Mouse (Mus musculus) frontal cortex, adult 2 months (tissue): ENCODE measurements around the gene 4930502E18Rik. TPM values are rescaled to one million over a fixed set of nuclear protein-coding genes. Genes with fewer than 3 reads are reported as not detected.
"Not testable (repeated sequence)": the region's sequence is repeated elsewhere in the genome, so short reads cannot be mapped to it uniquely, and the experiment has no call there.

ENCODE experiments used
- DNase-seq, 2 experiments: peaks; one replicate each; pipeline ENCODE4 v3.0.0; 2022; ENCODE audit warnings: low spot score in 1 of 2; ENCODE audit errors: extremely low spot score in 1 of 2
- polyA plus RNA-seq: library from polyadenylated mRNA; depleted of rRNA; stranded (reverse); fragments of >200 nt; gene quantifications from 2 replicates; pipeline ENCODE4 v1.2.3, GENCODE M21; 2012; rRNA removed

4930502E18Rik gene
- 0.42 and 0.59 TPM in 2 replicates for polyA plus RNA-seq

DNA sequence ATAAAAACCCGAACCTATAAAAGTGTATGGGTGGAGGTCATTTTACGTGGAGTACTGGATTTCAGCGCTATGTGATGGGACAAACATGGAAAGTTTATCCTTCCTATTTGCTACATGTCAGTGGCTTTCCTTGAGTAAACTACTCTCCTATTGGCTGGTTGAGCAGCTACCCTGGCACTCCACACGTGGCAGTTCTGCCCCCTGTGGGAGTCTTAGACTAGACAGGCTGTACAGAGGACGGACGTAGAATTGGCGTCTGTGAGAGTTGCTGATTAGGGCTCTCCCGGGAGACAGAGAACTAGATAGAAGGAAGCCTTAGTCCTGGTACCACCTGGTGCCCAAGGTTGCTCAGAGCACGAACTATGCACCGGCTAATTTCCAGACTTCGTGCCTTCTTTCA, at the start of gene 4930502E18Rik:
TSS of gene 4930502E18Rik (plus strand) at position 231 of the 400 bp plus-strand sequence.
- DNase-seq, result no peak

GRCm38 (mm10) chrX:53676943-53677342, 47.7 kb upstream of the 4930502E18Rik start:
- peak; percentile 48 to 82 for DNase-seq

DNA sequence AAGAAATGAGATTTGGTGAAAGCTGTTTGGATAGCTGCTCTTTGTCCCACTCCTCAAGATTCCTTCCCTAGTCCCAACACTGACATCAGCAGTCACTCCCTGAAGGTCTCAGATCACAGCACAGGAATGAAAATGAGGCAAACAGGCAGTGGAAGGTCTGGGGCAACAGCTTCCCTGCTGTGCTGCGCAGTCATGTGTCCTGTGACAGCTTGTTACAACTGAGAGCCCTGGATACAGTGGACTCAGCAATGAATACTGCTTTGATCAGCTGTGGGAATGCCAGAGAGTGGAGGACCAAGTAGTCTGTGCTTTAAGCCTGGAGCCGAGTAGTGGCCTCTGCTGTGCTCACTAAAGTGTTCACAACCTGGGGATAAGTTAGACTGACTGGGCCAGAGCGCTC, 42.0 kb upstream of the 4930502E18Rik start:
- not testable (repeated sequence) for DNase-seq

DNA sequence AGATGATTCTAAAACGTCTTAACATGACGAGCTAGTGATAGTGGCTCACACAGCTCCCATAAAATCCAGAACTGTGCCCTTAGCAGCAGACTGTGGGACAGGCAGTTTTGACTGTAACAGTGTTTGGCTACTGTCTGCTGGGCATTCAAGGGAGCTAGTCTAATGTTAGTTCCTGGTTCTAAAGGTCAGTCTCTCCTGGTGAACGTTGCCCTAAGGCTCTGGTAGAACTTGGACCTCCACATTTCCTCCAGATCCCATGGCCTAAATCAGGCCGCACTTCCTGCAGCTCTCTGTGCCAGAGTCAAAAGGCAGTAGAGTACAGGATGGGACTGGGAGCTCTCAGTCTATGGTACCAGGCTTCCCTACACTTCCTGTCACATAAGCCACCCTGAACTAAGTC, 40.0 kb upstream of the 4930502E18Rik start:
- not testable (repeated sequence) for DNase-seq

- DNase-seq, result no peak
Observed at GRCm38 (mm10) chrX:53692065-53692464, 32.6 kb upstream of the 4930502E18Rik start.

GRCm38 (mm10) chrX:53693141-53693540, 31.5 kb upstream of the 4930502E18Rik start:
- DNase-seq, result no peak

DNA sequence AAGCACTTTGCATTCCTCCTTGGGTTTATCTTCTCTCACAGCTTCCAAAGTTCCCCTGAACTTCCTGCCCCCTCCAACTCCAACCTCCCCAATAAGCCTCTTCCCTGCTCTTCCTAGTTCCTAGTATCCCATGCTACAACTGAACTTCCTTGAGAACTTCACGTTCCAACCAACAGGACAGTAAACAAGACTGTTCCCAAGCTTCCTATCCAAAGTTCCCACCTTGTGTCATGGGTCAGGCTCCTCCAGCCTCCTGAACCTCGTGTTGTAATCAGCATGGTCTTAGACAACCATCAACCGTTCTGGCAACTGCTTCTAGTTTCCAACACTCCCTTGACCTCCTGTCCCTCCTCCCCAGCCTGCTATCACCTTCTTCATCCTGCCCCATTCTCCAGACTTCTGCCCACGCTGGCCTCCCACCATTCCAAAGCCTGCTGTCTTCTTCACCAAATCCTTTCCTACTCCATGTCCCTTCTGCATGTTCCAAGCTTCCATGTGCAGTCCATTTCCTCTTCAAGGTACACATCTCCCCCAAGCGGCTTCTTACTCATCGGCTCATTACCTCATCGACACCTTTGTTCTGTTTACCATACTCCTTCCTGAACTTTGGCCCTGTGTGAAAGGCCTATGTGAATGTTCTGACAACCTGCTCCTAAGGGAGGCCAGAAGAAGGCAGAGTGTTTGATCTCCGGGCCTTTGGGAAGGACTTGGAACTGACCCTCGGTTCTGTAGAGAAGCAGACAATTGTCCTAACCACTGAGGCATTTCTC, 30.4 kb upstream of the 4930502E18Rik start:
- no peak for DNase-seq

DNA sequence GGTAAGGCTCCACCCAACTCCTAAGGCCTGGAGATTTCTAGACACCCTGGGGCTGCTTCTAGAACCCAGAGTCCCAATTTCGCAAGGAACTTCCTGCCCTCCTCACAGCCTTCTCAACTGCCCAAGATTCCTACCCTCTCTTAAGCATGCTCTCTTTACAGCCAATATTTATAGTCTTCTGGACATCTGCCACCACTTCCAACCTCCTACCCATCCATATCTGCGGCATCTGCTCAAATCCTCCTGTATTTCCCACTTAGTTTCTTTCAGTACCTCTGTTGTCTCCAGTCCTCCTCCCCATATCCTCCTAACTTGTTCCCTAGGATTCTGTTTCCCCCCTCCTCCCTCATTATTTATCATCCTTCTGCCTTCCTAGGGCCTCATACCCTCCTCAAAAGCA, 25.4 kb upstream of the 4930502E18Rik start:
- DNase-seq, result peak in 1 of 2 experiments; percentile 38

GRCm38 (mm10) chrX:53702673-53703072, 22.0 kb upstream of the 4930502E18Rik start:
- no peak for DNase-seq

DNA sequence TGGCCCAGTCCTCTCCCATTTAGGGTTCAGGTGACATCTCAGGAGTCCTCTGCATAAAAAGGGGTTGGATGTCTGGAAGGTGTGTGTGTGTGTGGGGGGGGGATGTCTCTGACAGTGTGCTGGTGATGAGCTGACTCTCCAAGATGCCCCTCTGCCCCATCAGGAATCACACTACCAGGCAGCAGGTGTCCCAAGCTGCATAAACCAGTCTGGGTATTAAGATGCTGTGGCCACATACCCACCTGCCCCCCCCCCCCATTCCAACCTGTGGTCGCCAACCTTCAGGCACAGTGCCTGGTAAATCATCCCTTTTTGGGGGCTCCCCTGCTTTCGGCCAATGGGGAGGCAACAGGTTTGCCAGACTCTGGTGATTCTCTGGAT, 8.7 kb upstream of the 4930502E18Rik start:
- DNase-seq, result no peak

- peak in 1 of 2 experiments; percentile 48 for DNase-seq
Observed at GRCm38 (mm10) chrX:53716323-53717182, 8.1 kb upstream of the 4930502E18Rik start.

- DNase-seq, result no peak
Observed at GRCm38 (mm10) chrX:53728967-53729366, 4.3 kb downstream of the 4930502E18Rik start.

DNA sequence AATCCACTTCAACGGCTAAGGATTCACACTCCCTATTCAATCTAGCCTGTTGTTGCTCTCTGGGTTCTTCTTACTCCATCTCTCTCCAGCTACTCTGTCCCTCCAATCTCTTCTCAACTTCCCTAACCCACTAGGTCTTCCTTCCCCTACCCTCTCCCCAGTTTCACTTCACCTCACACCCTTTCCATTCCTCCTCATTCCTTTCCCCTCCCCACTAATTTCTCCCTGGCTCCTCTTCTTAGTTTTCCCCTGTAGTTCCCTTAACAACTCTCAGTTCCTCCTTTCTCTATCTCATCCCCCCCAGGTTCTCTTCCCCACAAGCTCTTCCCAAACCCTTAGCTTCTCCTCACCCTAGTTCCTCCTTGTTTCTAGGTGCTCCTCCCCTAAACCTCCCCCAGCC, 28.2 kb downstream of the 4930502E18Rik start:
- no peak for DNase-seq

DNA sequence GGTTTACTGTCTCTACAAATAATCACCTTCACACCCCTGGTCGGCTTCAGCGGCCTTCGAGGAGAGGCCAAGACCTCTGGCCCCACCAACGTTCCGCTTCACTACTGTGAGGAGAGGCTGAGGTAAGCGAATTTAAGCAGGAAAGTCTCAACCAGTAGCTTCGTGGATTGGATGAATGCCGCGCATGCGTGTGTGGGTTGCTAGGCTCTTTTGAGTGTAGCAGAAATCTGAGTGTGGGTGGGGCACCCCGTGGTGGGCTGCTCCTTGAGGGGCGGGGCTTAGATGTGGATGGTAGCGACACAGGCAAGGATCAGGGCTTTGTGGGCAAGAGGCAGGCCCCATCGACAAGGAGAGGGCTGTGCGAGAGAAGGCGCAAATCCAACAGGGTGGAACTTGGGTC, 33.1 kb downstream of the 4930502E18Rik start, which contains the start of gene 1700013H16Rik:
TSS of gene 1700013H16Rik (minus strand) at position 96 of the 400 bp plus-strand sequence.
- DNase-seq, result no peak

DNA sequence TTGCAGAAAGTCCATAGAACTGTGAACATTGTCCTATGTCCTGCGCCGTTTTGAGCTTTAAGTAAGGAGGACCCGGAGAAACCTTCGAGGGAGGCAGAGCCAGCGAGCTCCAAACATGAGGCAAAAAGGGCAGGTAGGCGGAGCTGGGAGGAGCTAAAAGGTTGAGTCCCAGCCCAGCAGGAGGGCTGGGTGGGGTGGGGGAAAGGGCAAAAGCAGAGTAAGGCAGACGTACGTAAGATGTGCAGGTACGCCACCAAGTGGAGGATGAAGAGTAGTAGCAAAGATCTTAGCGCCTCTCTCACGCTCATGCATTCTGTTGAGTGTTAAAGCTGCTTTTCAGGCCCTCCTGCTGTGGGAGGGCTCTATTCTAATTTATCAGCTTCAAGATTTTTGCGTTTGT, 51.6 kb downstream of the 4930502E18Rik start, which contains the start of gene Zfp36l3:
TSS of gene Zfp36l3 (minus strand) at position 119 of the 400 bp plus-strand sequence.
- DNase-seq, result no peak

Other genes with a start within 250 kb of the 4930502E18Rik start
- gene Rtl8c, start 116.8 kb upstream of the 4930502E18Rik start, polyA plus RNA-seq, result 191 and 220 TPM in 2 replicates
- gene Gm14597, start 115.8 kb upstream of the 4930502E18Rik start, polyA plus RNA-seq, result not detected in 2 replicates
- 228 and 280 TPM in 2 replicates for gene Rtl8a, start 81.1 kb upstream of the 4930502E18Rik start, polyA plus RNA-seq
- gene Rtl8b, start 54.4 kb upstream of the 4930502E18Rik start, polyA plus RNA-seq, result 320 and 350 TPM in 2 replicates
- gene 1700013H16Rik, start 33.0 kb downstream of the 4930502E18Rik start, polyA plus RNA-seq, result not detected in 2 replicates
- gene Zfp36l3, start 51.6 kb downstream of the 4930502E18Rik start, polyA plus RNA-seq, result 0.38 and 0.53 TPM in 2 replicates
- 1.2 and 2.3 TPM in 2 replicates for gene Xlr, start 72.9 kb downstream of the 4930502E18Rik start, polyA plus RNA-seq